In the genomic region with DNA sequence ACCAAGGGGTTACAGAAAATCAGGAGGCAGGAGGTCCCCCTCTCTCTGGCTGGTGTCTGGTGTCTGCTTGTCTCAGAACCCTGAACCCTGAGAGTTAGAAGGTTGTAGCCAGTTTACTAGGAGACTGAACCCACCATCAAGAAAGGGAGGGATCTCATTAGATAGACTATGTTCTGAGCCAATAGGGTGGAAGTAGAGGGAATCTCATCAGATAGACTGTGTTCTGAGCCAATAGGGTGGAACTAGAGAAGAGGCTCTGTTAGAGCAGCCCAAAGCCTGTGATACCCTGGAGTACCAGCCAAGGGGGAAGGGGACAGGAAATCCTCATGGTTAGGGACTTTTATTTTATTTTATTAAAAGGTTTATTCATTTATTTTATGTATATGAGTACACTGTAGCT, we compare ENCODE assay signal across 38 mouse cellular contexts. TPM values are rescaled to one million over a fixed set of nuclear protein-coding genes. Genes with fewer than 3 reads are reported as not detected.
"Had no signal": no experiment of that assay in that cellular context is flagged by ENCODE, and none has a peak within 500 bp of the region (broad histone marks: within the 10 kb centered on the region; RNA-seq: fewer than 3 reads in every experiment).

No protein-coding gene starts in this region.

- H3K27ac ChIP-seq: limb, embryonic 10.5 days; limb, embryonic 12.5 days; limb, embryonic 13.5 days; limb, embryonic 15.5 days; liver, embryonic 12.5 days; liver, embryonic 13.5 days; liver, embryonic 14.5 days; liver, embryonic 15.5 days; lung, embryonic 15.5 days; macrophage; midbrain, embryonic 10.5 days; midbrain, embryonic 12.5 days; midbrain, embryonic 13.5 days; midbrain, embryonic 15.5 days; neural tube, embryonic 12.5 days; neural tube, embryonic 13.5 days had no signal

- H3K4me3 ChIP-seq: limb, embryonic 10.5 days; limb, embryonic 12.5 days; limb, embryonic 13.5 days; limb, embryonic 15.5 days; liver, embryonic 12.5 days; liver, embryonic 13.5 days; liver, embryonic 15.5 days; lung, embryonic 15.5 days; megakaryocyte, embryonic 14.5 days; midbrain, embryonic 10.5 days; midbrain, embryonic 12.5 days; midbrain, embryonic 13.5 days; midbrain, embryonic 15.5 days; myocyte; neural tube, embryonic 12.5 days; neural tube, embryonic 13.5 days had no signal

- H3K27me3 ChIP-seq: limb, embryonic 12.5 days; limb, embryonic 13.5 days; liver, embryonic 13.5 days; lung, embryonic 15.5 days; midbrain, embryonic 13.5 days; midbrain, embryonic 15.5 days; neural tube, embryonic 12.5 days; neural tube, embryonic 13.5 days had no signal

- H3K36me3 ChIP-seq: limb, embryonic 10.5 days; limb, embryonic 12.5 days; limb, embryonic 13.5 days; limb, embryonic 15.5 days; liver, embryonic 12.5 days; liver, embryonic 13.5 days; liver, embryonic 15.5 days; lung, embryonic 15.5 days; midbrain, embryonic 10.5 days; midbrain, embryonic 12.5 days; midbrain, embryonic 13.5 days; midbrain, embryonic 15.5 days; neural tube, embryonic 12.5 days; neural tube, embryonic 13.5 days had no signal

- ATAC-seq: liver, embryonic 12.5 days; liver, postnatal 0 days; lung, postnatal 0 days; midbrain, embryonic 13.5 days; midbrain, embryonic 15.5 days; midbrain, embryonic 16.5 days had no signal

- H3K9me3 ChIP-seq: limb, embryonic 10.5 days; limb, embryonic 12.5 days; limb, embryonic 13.5 days; limb, embryonic 15.5 days; liver, embryonic 12.5 days; liver, embryonic 13.5 days; liver, embryonic 15.5 days; lung, embryonic 15.5 days; megakaryocyte, embryonic 14.5 days; midbrain, embryonic 10.5 days; midbrain, embryonic 12.5 days; midbrain, embryonic 13.5 days; midbrain, embryonic 15.5 days; neural tube, embryonic 12.5 days; neural tube, embryonic 13.5 days had no signal

- H3K9ac ChIP-seq: limb, embryonic 12.5 days; limb, embryonic 13.5 days; limb, embryonic 15.5 days; liver, embryonic 12.5 days; liver, embryonic 13.5 days; liver, embryonic 14.5 days; liver, embryonic 15.5 days; liver, postnatal 0 days; lung, embryonic 14.5 days; lung, embryonic 15.5 days; midbrain, embryonic 12.5 days; midbrain, embryonic 13.5 days; midbrain, embryonic 15.5 days; neural tube, embryonic 12.5 days; neural tube, embryonic 13.5 days had no signal

- H3K4me2 ChIP-seq: limb, embryonic 12.5 days; limb, embryonic 13.5 days; limb, embryonic 15.5 days; liver, embryonic 11.5 days; liver, embryonic 12.5 days; liver, embryonic 13.5 days; liver, embryonic 15.5 days; lung, embryonic 14.5 days; lung, embryonic 15.5 days; midbrain, embryonic 11.5 days; midbrain, embryonic 12.5 days; midbrain, embryonic 13.5 days; midbrain, embryonic 15.5 days; neural tube, embryonic 12.5 days; neural tube, embryonic 13.5 days had no signal

- DNase-seq: left cerebral cortex, postnatal 4 days; liver; liver, embryonic 13.5 days; liver, postnatal 0 days; lung, adult 18-20 months; lung, adult 2 months; lung, embryonic 14.5 days; lung, postnatal 10 days; lung, postnatal 14 days; lung, postnatal 36 days; lung, postnatal 4 days; midbrain, embryonic 14.5 days had no signal

RNA-seq across cellular contexts. Expression of a gene that starts 36.0 kb away (rescaled TPM):
- total RNA-seq: megakaryocyte progenitor cell, adult 5-6 weeks; megakaryocyte, adult 5-6 weeks; monocyte, adult 5-6 weeks had no signal
- polyA plus RNA-seq: limb, embryonic 10.5 days; limb, embryonic 11.5 days; liver, adult 2 months; liver, embryonic 12.5 days; liver, embryonic 14.5 days; liver, postnatal 0 days; lung, embryonic 14.5 days; midbrain, embryonic 10.5 days; midbrain, embryonic 11.5 days; midbrain, embryonic 14.5 days; midbrain, embryonic 15.5 days had no signal
